Mouse (Mus musculus) kidney, adult 2 months (tissue): ENCODE results near the gene Thoc5. TPM values are rescaled to one million over a fixed set of nuclear protein-coding genes. Genes with fewer than 3 reads are reported as not detected.
A peak's percentile ranks its signal among the peaks of the same experiment; 100 is the strongest.

ENCODE experiments used
- DNase-seq: peaks from one replicate; pipeline ENCODE4 v3.0.0; 2021
- H3K27ac ChIP-seq: fragments of 200-500 bp; 2 replicates; pipeline ENCODE4 v1.5.1; 2012; ENCODE audit warnings: low read depth, low read length, control low read depth, inconsistent platforms; ENCODE audit not compliant: insufficient read depth
- H3K27me3 ChIP-seq: fragments of 200-500 bp; replicated peaks from 2 replicates; pipeline ENCODE4 v1.6.1; 2012; ENCODE audit warnings: mild to moderate bottlenecking, moderate library complexity, low read length, inconsistent platforms; ENCODE audit not compliant: control insufficient read depth, insufficient read depth
- H3K36me3 ChIP-seq: fragments of 200-500 bp; 2 replicates; pipeline ENCODE4 v1.6.1; 2012; ENCODE audit warnings: mild to moderate bottlenecking, moderate library complexity, low read length, inconsistent platforms; ENCODE audit not compliant: control insufficient read depth, insufficient read depth
- H3K4me1 ChIP-seq: fragments of 200-500 bp; 2 replicates; pipeline ENCODE4 v1.6.1; 2011; ENCODE audit warnings: low read length; ENCODE audit not compliant: control insufficient read depth, insufficient read depth
- H3K4me3 ChIP-seq: fragments of 200-500 bp; 2 replicates; pipeline ENCODE4 v1.5.1; 2011; ENCODE audit warnings: mild to moderate bottlenecking, low read depth, low read length, control low read depth; ENCODE audit not compliant: insufficient read depth
- CTCF ChIP-seq: fragments of 200-500 bp; conservative IDR thresholded peaks from 2 replicates; pipeline ENCODE4 v1.5.1; 2011; ENCODE audit warnings: low read depth, mild to moderate bottlenecking, control low read depth, low read length, moderate library complexity, mixed read lengths; ENCODE audit not compliant: insufficient read depth, insufficient read length
- POLR2A ChIP-seq: fragments of 200-500 bp; IDR thresholded peaks from one replicate; pipeline ENCODE4 v1.6.1; 2011; ENCODE audit warnings: low read depth, low read length, control low read depth
- WGBS: fragments of 180-500 bp; shearing (Covaris S2); methylation state at CpG from one replicate; pipeline ENCODE4 v1.1.7; 2018; 5-methylcytosine and 5-hydroxymethylcytosine counted together
- polyA plus RNA-seq: library from polyadenylated mRNA; depleted of rRNA; stranded (reverse); fragments of >200 nt; gene quantifications from 2 replicates; pipeline ENCODE4 v1.2.3, GENCODE M21; 2012

Thoc5 gene
- polyA plus RNA-seq, 1 experiment = 17.7 TPM

DNA sequence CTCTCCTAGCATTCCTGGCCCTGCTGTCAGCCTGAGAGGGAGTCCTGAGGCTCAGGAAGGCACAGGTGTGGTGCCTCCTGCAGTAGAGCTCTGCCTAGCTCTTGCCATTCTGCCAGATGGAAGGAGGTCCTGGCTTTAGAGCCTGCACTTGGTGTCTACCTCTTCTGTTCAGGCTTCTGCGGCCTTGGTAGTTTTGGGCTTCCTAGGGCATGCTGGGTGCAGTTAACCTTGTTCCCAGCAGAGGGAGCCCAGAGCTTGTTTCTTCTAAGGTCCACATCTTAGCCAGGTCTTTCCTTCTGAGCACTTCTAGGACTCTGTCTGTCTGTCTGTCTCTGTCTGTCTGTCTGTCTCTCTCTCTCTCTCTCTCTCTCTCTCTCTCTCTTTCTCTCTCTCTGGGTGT lies 20.9 kb downstream of the Thoc5 start:
- 24% methylated on average over 1 of the region's 1 CpGs for WGBS
- Histone ChIP-seq H3K27ac (no peak overlapping the region), H3K4me1 (no peaks in the 10 kb centered on the region), H3K36me3 (no peaks in the 10 kb centered on the region), H3K4me3 (no peak overlapping the region), H3K27me3 (no peaks in the 10 kb centered on the region)
- DNase-seq = peak; percentile 72
- TF ChIP-seq CTCF (peak; percentile 83), POLR2A (no peak)

DNA sequence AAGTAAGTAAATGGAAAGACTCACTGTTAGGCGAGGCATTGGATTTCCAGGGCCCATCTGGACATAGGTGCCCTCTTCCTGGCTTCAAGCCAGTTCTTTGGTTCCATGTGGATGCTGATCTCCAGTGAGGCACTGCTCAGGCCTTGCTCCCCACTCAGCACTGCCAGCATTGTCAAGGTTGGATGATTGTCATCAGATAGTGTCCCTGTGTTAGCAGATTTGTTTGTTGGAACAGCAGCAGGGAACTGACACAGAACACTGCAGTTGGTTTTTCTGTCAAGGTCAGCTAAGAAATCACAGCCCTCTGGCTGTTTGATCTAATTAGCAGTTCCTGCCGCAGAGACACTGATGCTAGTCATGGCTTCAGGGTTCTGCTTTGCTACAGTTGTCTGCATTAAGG lies 26.2 kb downstream of the Thoc5 start:
- Histone ChIP-seq H3K36me3 (no peaks in the 10 kb centered on the region; the same call in 1 of the 2 replicates), H3K4me3 (no peak overlapping the region), H3K27ac (no peak overlapping the region), H3K4me1 (no peaks in the 10 kb centered on the region), H3K27me3 (no peaks in the 10 kb centered on the region)
- no peak for TF ChIP-seq CTCF
- no peak for TF ChIP-seq POLR2A
- WGBS = 68% methylated on average over 2 of the region's 2 CpGs
- DNase-seq = peak; percentile 17

DNA sequence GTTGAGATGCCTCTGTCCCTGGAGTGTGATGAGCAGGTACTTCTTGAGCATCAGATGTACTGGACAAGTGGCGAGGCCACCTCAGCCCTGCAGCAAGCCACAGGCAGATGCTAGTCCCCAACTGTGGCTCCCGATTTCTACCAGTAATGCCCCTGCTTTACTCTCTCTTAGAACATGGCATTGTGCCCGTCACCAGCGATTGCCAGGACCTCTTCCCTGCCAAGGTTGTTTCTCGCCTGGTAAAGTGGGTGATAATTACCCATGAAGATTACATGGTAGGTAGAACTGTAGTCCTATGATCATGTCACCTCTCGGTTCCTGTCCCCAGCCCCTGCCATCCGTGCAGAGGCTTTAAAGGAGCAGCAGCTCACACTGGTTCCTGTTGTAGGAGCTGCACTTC lies 26.6 kb downstream of the Thoc5 start:
- Histone ChIP-seq H3K4me3 (no peak overlapping the region), H3K4me1 (no peaks in the 10 kb centered on the region), H3K36me3 (no peaks in the 10 kb centered on the region; the same call in 1 of the 2 replicates), H3K27ac (no peak overlapping the region), H3K27me3 (no peaks in the 10 kb centered on the region)
- DNase-seq = no peak
- 86% methylated on average over 7 of the region's 7 CpGs for WGBS
- TF ChIP-seq POLR2A (no peak), CTCF (no peak)

DNA sequence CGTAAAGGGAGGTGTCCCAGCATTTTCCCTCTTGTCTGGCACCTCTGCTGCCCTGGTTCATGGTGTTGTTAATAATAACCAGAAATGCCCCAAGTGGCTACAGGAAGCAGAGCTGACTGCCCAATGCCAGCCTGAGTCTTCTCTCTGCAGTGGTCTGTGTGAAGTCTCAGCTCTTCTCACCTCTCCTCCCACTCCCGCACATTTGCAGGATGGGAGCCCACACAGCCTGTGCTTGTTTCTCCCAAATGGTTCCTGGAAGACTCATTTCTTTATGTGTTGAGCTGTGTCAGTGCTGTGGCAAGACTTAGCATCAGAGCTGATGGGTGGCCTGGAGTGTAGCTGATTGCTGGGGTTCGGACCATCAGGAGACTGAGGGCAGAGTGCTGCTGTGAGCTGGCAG lies 32.1 kb downstream of the Thoc5 start:
- H3K4me3 ChIP-seq = no peak overlapping the region
- WGBS = 72% methylated on average over 3 of the region's 3 CpGs
- no peaks in the 10 kb centered on the region; the same call in 1 of the 2 replicates for H3K36me3 ChIP-seq
- H3K4me1 ChIP-seq = no peaks in the 10 kb centered on the region
- no peak overlapping the region for H3K27ac ChIP-seq
- no peak for TF ChIP-seq POLR2A
- no peak for TF ChIP-seq CTCF
- DNase-seq = no peak
- H3K27me3 ChIP-seq = no peaks in the 10 kb centered on the region

DNA sequence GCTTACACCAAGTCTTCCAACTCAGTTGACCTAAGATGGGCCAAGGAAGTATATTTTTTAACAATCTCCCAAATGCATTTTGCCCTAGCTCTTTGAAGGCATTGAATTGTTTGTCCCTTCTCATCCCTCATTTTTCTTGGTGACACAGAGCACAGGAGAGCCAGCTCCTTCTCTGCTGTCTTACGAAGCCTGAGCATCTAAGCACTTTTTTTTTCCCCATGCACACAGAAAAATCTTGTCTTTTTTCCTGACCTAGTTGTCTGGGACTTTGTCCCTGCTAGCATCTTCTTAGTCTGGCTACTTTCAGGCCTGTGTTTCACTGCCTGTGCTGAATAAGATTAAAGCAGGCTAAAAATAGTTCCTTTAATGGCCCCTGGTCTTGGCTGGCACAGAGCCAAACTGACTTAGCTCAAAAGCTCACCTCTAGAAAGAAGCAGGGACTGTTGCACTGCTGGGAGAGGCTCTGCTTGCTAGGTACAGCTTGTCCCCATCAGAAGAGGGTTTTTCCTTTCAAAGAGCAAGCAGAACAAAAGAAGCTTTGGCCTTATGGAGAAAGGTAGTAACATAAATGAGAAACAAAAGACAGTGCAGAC lies 36.0 kb downstream of the Thoc5 start:
- no peaks in the 10 kb centered on the region for H3K4me1 ChIP-seq
- H3K27ac ChIP-seq = no peak overlapping the region
- no peak for TF ChIP-seq POLR2A
- no peak for TF ChIP-seq CTCF
- 38% methylated on average over 1 of the region's 1 CpGs for WGBS
- peak; percentile 83 for DNase-seq
- H3K4me3 ChIP-seq = no peak overlapping the region
- no peaks in the 10 kb centered on the region; the same call in 1 of the 2 replicates for H3K36me3 ChIP-seq
- H3K27me3 ChIP-seq = no peaks in the 10 kb centered on the region

DNA sequence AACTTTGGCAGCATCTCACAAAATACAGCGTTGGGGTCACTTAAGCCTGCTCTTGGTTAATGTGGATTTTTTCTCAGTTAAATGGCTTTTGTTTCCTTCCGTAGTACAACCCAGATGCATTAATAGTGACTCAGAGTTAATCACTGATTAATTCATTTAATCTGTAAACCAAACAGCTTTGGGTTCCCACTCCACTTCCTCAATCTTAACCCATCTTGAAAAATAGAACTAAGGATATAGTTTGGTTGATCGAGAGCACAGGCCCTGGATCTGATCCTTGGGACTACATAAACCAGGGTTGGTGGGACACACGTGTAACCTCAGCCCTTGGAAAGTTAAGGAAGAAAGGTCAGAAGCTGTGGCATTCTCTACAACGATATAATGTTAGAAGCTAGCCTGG lies 41.1 kb downstream of the Thoc5 start:
- H3K4me3 ChIP-seq = no peak overlapping the region
- WGBS = 42% methylated on average over 5 of the region's 5 CpGs
- no peak for TF ChIP-seq CTCF
- no peak for TF ChIP-seq POLR2A
- H3K36me3 ChIP-seq = no peaks in the 10 kb centered on the region
- peak; percentile 9 for DNase-seq
- H3K27ac ChIP-seq = no peak overlapping the region
- H3K27me3 ChIP-seq = no peaks in the 10 kb centered on the region
- H3K4me1 ChIP-seq = no peaks in the 10 kb centered on the region

DNA sequence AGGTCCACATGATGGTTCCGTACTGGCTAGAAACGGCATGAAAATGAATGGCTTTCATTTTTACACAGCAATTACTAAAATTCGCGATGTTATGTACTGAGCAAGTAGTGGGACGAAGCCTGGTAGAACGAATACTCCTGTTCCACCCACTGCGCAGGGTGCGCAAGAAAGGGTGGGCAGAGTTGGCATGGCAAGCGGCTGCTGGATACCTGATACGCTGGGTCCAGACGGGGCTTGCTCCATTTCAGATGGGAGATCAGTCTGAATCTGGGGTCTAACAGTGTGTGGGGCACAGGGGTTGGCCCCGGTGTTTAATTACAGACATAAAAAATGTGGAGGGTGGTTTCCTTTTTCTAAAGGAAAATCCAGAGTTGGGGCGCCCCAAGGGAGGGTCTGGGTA lies 51.4 kb downstream of the Thoc5 start:
- DNase-seq = no peak
- H3K4me1 ChIP-seq = no peaks in the 10 kb centered on the region
- TF ChIP-seq CTCF = no peak
- no peak for TF ChIP-seq POLR2A
- WGBS = 39% methylated on average over 13 of the region's 13 CpGs
- H3K27ac ChIP-seq = no peak overlapping the region
- no peak overlapping the region for H3K4me3 ChIP-seq
- H3K36me3 ChIP-seq = no peaks in the 10 kb centered on the region
- H3K27me3 ChIP-seq = peaks cover 8% of the 10 kb centered on the region; the same call in 1 of the 2 replicates
